Mouse (Mus musculus): ENCODE data around the gene Fgfr3. TPM values are rescaled to one million over a fixed set of nuclear protein-coding genes. Genes with fewer than 3 reads are reported as not detected.

The Fgfr3 gene
- polyA plus RNA-seq, 1 experiment = not detected

DNA sequence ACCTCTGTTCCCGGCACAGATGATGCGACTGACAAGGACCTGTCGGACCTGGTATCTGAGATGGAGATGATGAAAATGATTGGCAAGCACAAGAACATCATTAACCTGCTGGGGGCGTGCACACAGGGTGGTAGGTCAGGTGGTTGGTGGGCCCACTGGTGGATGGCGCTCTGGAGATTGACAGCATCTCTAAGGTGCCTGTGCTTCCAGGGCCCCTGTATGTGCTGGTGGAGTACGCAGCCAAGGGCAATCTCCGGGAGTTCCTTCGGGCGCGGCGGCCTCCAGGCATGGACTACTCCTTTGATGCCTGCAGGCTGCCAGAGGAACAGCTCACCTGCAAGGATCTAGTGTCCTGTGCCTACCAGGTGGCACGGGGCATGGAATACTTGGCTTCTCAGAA is 12.4 kb downstream of the Fgfr3 start:
- WGBS = 95% methylated on average over 12 of the region's 12 CpGs
- H3K4me3 ChIP-seq (ENCODE audit: insufficient read depth, low read depth, low read length) = no peak overlapping the region

DNA sequence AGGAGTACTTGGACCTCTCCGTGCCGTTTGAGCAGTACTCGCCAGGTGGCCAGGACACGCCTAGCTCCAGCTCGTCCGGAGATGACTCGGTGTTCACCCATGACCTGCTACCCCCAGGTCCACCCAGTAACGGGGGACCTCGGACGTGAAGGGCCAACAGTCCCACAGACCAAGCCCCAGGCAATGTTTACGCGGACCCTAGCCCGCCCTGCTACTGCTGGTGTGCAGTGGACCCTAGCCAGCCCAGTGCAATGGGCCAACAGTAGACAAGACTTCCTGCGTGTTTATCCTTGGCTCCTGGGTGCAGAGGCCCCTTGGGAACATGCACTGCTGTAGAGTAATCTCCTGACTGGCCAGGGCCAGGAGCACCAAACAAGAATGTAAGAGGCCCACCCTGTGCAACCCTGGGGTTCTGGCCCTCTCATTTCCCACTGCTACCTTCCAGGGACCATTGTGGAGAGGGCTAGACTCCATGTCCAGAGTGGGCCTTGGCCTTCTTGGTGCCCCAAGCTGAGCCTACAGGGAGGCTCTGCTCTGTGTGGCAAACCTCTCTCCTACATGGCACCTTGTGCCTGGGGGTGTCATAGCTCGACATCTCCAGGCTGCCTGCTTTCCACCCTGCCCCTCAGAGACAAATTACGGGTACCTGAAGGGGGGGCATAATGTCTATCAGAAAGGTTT is 14.1 kb downstream of the Fgfr3 start:
- 90% methylated on average over 16 of the region's 16 CpGs for WGBS
- no peak overlapping the region for H3K27ac ChIP-seq (ENCODE audit: insufficient read depth, low read depth, low read length)
- no peak overlapping the region for H3K4me3 ChIP-seq (ENCODE audit: insufficient read depth, low read depth, low read length)
- peaks cover 8% of the 10 kb centered on the region for H3K4me1 ChIP-seq (ENCODE audit: control insufficient read depth, insufficient read depth, low read length)
- TF ChIP-seq POLR2A (IDR thresholded peaks at IDR 0.05; ENCODE audit: insufficient read depth, low read depth, low read length) (no peak), CTCF (IDR thresholded peaks at IDR 0.05; ENCODE audit: insufficient read depth, low read depth, low read length) (no peak)

More for the DNA sequence above, 12.4 kb downstream of the Fgfr3 start:
- Histone ChIP-seq H3K4me1 (ENCODE audit: control insufficient read depth, insufficient read depth, low read length) (peaks cover 8% of the 10 kb centered on the region), H3K27ac (ENCODE audit: insufficient read depth, low read depth, low read length) (no peak overlapping the region)
- TF ChIP-seq CTCF (IDR thresholded peaks at IDR 0.05; ENCODE audit: insufficient read depth, low read depth, low read length) = no peak
- TF ChIP-seq POLR2A (IDR thresholded peaks at IDR 0.05; ENCODE audit: insufficient read depth, low read depth, low read length) = no peak

DNA sequence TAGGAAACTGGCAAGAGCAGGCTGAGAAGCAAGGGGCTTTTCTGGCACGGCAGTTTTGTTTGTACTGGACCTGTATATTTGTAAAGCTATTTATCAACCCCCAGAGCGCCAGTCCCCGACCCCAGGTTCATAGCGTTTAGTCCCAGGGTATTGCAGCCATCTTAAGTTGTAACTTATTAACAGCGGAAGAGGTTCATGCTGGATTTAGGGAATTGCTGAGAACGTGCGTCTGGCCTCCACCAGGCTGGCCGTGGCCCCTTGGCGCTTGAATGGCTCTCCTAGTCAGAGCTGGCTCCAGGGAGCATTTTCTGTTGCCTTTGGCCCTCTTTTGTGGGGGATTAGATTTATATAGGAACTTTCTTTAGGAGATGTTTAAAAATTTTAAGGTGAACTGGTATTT is 14.8 kb downstream of the Fgfr3 start:
- H3K27ac ChIP-seq (ENCODE audit: insufficient read depth, low read depth, low read length) = no peak overlapping the region
- peaks cover 4% of the 10 kb centered on the region for H3K4me1 ChIP-seq (ENCODE audit: control insufficient read depth, insufficient read depth, low read length)
- no peak overlapping the region for H3K4me3 ChIP-seq (ENCODE audit: insufficient read depth, low read depth, low read length)
- TF ChIP-seq CTCF (IDR thresholded peaks at IDR 0.05; ENCODE audit: insufficient read depth, low read depth, low read length) (no peak), POLR2A (IDR thresholded peaks at IDR 0.05; ENCODE audit: insufficient read depth, low read depth, low read length) (no peak)
- 78% methylated on average over 9 of the region's 9 CpGs for WGBS

DNA sequence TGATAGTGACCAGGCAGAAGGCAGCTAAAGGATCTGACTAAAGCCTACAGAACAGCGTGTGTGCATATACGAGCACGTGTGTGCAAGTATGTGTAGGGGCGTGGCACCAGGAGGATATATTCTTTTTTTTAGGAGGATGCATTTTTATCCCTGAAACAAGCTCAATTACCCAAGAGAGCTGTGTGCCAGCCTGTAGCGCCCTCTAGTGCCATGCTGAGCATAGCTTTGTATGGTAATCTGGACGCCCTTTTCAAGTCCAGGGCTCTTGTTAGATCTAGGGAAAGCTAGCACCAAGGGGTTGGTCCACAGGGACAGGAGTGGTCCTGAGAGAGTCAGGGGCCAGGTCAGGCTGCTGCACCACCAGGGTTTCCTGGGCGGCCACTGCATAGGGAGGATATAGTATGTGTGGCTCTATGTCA is 16.4 kb downstream of the Fgfr3 start:
- WGBS = 17% methylated on average over 7 of the region's 7 CpGs
- no peak overlapping the region for H3K27ac ChIP-seq (ENCODE audit: insufficient read depth, low read depth, low read length)
- peaks cover 3% of the 10 kb centered on the region for H3K4me1 ChIP-seq (ENCODE audit: control insufficient read depth, insufficient read depth, low read length)
- H3K4me3 ChIP-seq (ENCODE audit: insufficient read depth, low read depth, low read length) = no peak overlapping the region
- TF ChIP-seq POLR2A (IDR thresholded peaks at IDR 0.05; ENCODE audit: insufficient read depth, low read depth, low read length) (no peak), CTCF (IDR thresholded peaks at IDR 0.05; ENCODE audit: insufficient read depth, low read depth, low read length) (peak; percentile 29; the same call in 1 of the 2 replicates)

DNA sequence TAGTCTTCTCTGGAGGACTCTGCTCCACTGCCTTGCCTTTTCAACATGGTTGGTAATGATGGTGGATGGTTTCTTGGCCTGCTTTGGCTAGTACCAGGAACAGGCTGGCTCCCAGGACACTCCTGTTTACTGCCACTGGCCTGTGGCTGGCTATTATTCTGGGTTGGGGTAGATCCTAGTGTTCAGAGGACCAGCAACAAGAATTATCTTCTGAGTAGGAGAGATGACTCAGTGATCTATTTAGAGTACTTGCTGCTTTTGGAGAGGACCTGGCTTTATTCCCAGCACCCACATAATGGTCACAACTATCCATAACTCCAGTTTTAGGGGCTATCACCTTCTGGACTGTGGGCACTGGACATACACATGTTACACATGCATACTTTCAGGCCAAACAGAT is 16.9 kb downstream of the Fgfr3 start:
- Histone ChIP-seq H3K27ac (ENCODE audit: insufficient read depth, low read depth, low read length) (no peak overlapping the region), H3K4me3 (ENCODE audit: insufficient read depth, low read depth, low read length) (no peak overlapping the region), H3K4me1 (ENCODE audit: control insufficient read depth, insufficient read depth, low read length) (peaks cover 3% of the 10 kb centered on the region)
- TF ChIP-seq POLR2A (IDR thresholded peaks at IDR 0.05; ENCODE audit: insufficient read depth, low read depth, low read length) (no peak), CTCF (IDR thresholded peaks at IDR 0.05; ENCODE audit: insufficient read depth, low read depth, low read length) (no peak)

DNA sequence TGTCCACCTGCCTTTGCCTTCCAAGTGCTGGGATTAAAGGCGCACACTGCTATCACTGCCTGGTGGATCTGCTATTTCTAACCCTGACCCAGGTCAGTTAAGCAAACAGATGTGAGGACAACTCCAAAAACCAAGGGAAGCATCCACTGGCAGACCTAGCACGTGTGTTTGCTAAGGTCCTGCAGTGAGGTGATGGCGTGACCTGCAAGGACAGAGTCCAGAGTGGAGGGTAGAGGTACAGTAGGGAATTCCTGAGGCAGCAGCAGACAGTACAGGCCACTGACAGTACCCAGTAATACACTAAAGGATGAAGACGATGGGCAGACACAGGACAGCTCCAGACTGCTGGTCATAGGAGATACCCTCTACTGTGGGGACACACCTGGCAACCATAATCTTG is 19.1 kb downstream of the Fgfr3 start:
- Histone ChIP-seq H3K4me3 (ENCODE audit: insufficient read depth, low read depth, low read length) (no peak overlapping the region), H3K4me1 (ENCODE audit: control insufficient read depth, insufficient read depth, low read length) (peaks cover 3% of the 10 kb centered on the region), H3K27ac (ENCODE audit: insufficient read depth, low read depth, low read length) (no peak overlapping the region)
- TF ChIP-seq CTCF (IDR thresholded peaks at IDR 0.05; ENCODE audit: insufficient read depth, low read depth, low read length) = no peak
- no peak for TF ChIP-seq POLR2A (IDR thresholded peaks at IDR 0.05; ENCODE audit: insufficient read depth, low read depth, low read length)
- WGBS = 90% methylated on average over 4 of the region's 4 CpGs

DNA sequence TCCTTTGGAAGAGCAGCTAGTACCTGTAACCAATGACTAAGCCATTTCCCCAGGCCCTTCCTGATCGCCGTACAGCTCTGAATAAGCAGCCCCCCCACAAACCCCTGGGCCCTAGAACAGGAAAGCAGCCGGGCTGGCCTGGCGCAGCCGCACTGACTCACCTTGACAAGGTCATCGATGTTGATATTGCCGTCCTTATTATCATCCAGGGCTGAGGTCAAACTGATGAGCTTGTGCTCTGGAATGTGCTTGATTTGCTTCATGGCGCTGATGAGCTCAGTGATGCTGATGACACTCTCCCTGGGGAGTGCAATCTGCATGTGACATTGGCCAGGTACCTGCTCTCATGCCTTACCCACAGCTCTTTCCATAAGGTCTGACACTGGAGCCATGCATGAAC is 22.0 kb downstream of the Fgfr3 start:
- H3K4me1 ChIP-seq (ENCODE audit: control insufficient read depth, insufficient read depth, low read length) = no peaks in the 10 kb centered on the region
- H3K4me3 ChIP-seq (ENCODE audit: insufficient read depth, low read depth, low read length) = no peak overlapping the region
- no peak for TF ChIP-seq CTCF (IDR thresholded peaks at IDR 0.05; ENCODE audit: insufficient read depth, low read depth, low read length)
- 94% methylated on average over 8 of the region's 8 CpGs for WGBS
- no peak overlapping the region for H3K27ac ChIP-seq (ENCODE audit: insufficient read depth, low read depth, low read length)

DNA sequence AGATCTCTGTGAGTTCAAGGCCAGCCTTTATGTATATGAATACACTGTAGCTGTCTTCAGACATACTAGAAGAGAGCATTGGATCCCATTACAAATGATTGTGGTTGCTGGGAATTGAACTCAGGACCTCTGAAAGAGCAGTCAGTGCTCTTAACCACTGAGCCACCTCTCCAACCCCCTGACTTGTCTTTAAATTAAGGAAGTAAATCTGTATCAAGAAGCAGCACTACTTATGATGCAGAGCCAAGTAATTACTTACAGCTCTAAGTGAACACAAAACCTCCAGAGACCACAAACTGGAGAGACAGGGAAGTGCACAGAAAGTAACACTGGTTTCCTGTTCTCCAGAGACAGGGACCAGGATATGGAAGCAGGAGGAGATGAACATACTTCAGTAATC is 55.7 kb downstream of the Fgfr3 start:
- TF ChIP-seq CTCF (IDR thresholded peaks at IDR 0.05; ENCODE audit: insufficient read depth, low read depth, low read length) = no peak
- no peak for TF ChIP-seq POLR2A (IDR thresholded peaks at IDR 0.05; ENCODE audit: insufficient read depth, low read depth, low read length)
- Histone ChIP-seq H3K4me3 (ENCODE audit: insufficient read depth, low read depth, low read length) (no peak overlapping the region), H3K27ac (ENCODE audit: insufficient read depth, low read depth, low read length) (no peak overlapping the region), H3K4me1 (ENCODE audit: control insufficient read depth, insufficient read depth, low read length) (peaks cover 5% of the 10 kb centered on the region)

DNA sequence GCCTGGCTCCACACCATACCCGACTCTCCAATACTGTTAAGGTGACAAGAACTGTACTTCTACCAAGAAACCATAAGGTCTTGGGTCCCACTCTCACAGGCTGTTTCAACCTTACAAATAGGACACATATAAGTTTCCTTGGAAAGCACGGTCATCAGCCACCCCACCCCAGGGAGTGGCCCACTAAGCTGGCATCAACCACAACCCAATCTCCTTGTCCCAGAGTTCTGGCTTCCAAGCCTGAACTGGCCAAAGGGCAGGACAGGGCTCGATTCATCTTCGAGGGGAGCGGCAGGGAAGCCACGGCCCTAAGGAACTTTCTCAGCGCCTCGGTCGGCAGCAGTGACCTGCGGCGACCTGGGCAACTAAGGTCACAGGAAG is 60.5 kb downstream of the Fgfr3 start:
- Histone ChIP-seq H3K4me1 (ENCODE audit: control insufficient read depth, insufficient read depth, low read length) (peaks cover 7% of the 10 kb centered on the region), H3K27ac (ENCODE audit: insufficient read depth, low read depth, low read length) (no peak overlapping the region), H3K4me3 (ENCODE audit: insufficient read depth, low read depth, low read length) (peak overlapping the region; percentile 72)
- TF ChIP-seq POLR2A (IDR thresholded peaks at IDR 0.05; ENCODE audit: insufficient read depth, low read depth, low read length) = no peak
- no peak for TF ChIP-seq CTCF (IDR thresholded peaks at IDR 0.05; ENCODE audit: insufficient read depth, low read depth, low read length)
- WGBS = 4% methylated on average over 11 of the region's 11 CpGs
